Mouse (Mus musculus): ENCODE measurements around the gene Pmp22. TPM values are rescaled to one million over a fixed set of nuclear protein-coding genes. Genes with fewer than 3 reads are reported as not detected.

The Pmp22 gene
- total RNA-seq, 2 experiments from 2014 or later: not detected

Other genes starting within 250 kb of the Pmp22 start
- 23.8 and 24.3 TPM in 2 replicates for gene Tvp23b, start 249.5 kb upstream of the Pmp22 start, total RNA-seq (2014; fragmentation: Nextera tagmentation)
- gene Tvp23b, start 249.5 kb upstream of the Pmp22 start, total RNA-seq (2017): 37.7 and 48.3 TPM in 2 replicates
- gene Cdrt4, start 177.8 kb upstream of the Pmp22 start, total RNA-seq (2014; fragmentation: Nextera tagmentation): not detected in 2 replicates
- not detected in 2 replicates for gene Cdrt4, start 177.8 kb upstream of the Pmp22 start, total RNA-seq (2017)
- not detected in 2 replicates for gene Tekt3, start 67.3 kb upstream of the Pmp22 start, total RNA-seq (2014; fragmentation: Nextera tagmentation)
- not detected in 2 replicates for gene Tekt3, start 67.3 kb upstream of the Pmp22 start, total RNA-seq (2017)